Mouse (Mus musculus) ovary, adult 18-20 months (tissue): ENCODE measurements around the gene Gm14443.
"Not testable (repeated sequence)": the region's sequence is repeated elsewhere in the genome, so short reads cannot be mapped to it uniquely, and the experiment has no call there.

Source experiments
- DNase-seq: peaks from one replicate; pipeline ENCODE4 v3.0.0; 2022; ENCODE audit warnings: low spot score, mixed read lengths

Gene Gm14443

GRCm38 (mm10) chr2:175175401-175176180 is at the start of gene Gm14443:
Gene Gm14443 (minus strand): TSS chr2:175175871.
- not testable (repeated sequence) for DNase-seq

- DNase-seq = not testable (repeated sequence)
Measured at GRCm38 (mm10) chr2:175206732-175207131, 31.1 kb upstream of the Gm14443 start, which contains the start of gene Gm14391. Gene Gm14391 (minus strand): TSS chr2:175206917.

GRCm38 (mm10) chr2:175179008-175179407 is 3.3 kb upstream of the Gm14443 start:
- not testable (repeated sequence) for DNase-seq

- no peak for DNase-seq
Measured at GRCm38 (mm10) chr2:175176312-175176711, 641 bp upstream of the Gm14443 start.

- DNase-seq = not testable (repeated sequence)
Measured at GRCm38 (mm10) chr2:175174058-175174457, 1.6 kb downstream of the Gm14443 start.

GRCm38 (mm10) chr2:175172906-175173595 is 2.6 kb downstream of the Gm14443 start:
- DNase-seq = not testable (repeated sequence)

GRCm38 (mm10) chr2:175172123-175172522 is 3.5 kb downstream of the Gm14443 start:
- DNase-seq = no peak

GRCm38 (mm10) chr2:175166870-175167269 is 8.8 kb downstream of the Gm14443 start:
- not testable (repeated sequence) for DNase-seq

- DNase-seq = not testable (repeated sequence)
Measured at GRCm38 (mm10) chr2:175165110-175165509, 10.6 kb downstream of the Gm14443 start.

- not testable (repeated sequence) for DNase-seq
Measured at GRCm38 (mm10) chr2:175161438-175161837, 14.2 kb downstream of the Gm14443 start.

- no peak for DNase-seq
Measured at GRCm38 (mm10) chr2:175158642-175159041, 17.0 kb downstream of the Gm14443 start.

- DNase-seq = no peak
Measured at GRCm38 (mm10) chr2:175156696-175157095, 19.0 kb downstream of the Gm14443 start.

GRCm38 (mm10) chr2:175141993-175142295 is 33.7 kb downstream of the Gm14443 start, which contains the start of gene Gm14399:
Gene Gm14399 (minus strand): TSS chr2:175142012.
- DNase-seq = not testable (repeated sequence)

- not testable (repeated sequence) for DNase-seq
Measured at GRCm38 (mm10) chr2:175141118-175141992, 34.3 kb downstream of the Gm14443 start.

GRCm38 (mm10) chr2:175140624-175141023 is 35.0 kb downstream of the Gm14443 start:
- not testable (repeated sequence) for DNase-seq
